Mouse (Mus musculus): Measurements from ENCODE around the gene Trabd2b. TPM values are rescaled to one million over a fixed set of nuclear protein-coding genes. Genes with fewer than 3 reads are reported as not detected.
A peak's percentile ranks its signal among the peaks of the same experiment; 100 is the strongest.

The Trabd2b gene
- polyA plus RNA-seq, 1 experiment from 2014 or later: 5.7 TPM

- 82% methylated on average over 1 of the region's 1 CpGs for WGBS
- Histone ChIP-seq H3K4me1 (ENCODE audit: insufficient read depth, low read length) (no peaks in the 10 kb centered on the region), H3K36me3 (ENCODE audit: insufficient read depth, low read length) (no peaks in the 10 kb centered on the region), H3K4me2 (replicated peaks; ENCODE audit: low read depth, low read length) (no peak overlapping the region), H3K27me3 (ENCODE audit: insufficient read depth, low read length) (peaks cover 9% of the 10 kb centered on the region; the same call in 1 of the 2 replicates), H3K9me3 (ENCODE audit: low read length) (no peaks in the 10 kb centered on the region), H3K4me3 (ENCODE audit: low read length) (no peak overlapping the region), H3K27ac (ENCODE audit: low read length) (no peak overlapping the region), H3K9ac (replicated peaks; ENCODE audit: low read length) (no peak overlapping the region)
- ATAC-seq (ENCODE audit: low FRiP score, low TSS enrichment): no peak
Observed at GRCm38 (mm10) chr4:114636324-114636723, 229.8 kb downstream of the Trabd2b start.

DNA sequence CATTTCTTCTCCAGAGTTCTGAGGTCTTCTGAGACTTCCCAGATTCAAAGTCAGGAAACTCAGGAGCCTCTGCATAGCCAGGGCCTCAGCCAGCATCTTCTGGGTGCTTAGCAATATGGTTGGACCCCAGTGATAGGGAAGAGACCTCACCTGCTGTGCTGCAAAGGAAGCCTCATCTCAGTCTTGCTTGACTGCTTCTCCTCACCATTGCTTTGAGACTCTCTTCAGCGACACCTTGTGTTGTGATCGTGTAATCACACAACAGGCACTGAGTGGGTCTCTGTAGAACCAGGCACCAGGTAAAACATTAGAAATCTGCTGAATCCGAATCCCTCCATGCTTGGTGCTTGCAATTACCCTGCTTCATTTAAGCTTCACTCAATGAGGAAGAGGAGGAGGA lies 230.6 kb downstream of the Trabd2b start:
- peaks cover 13% of the 10 kb centered on the region for H3K27me3 ChIP-seq (ENCODE audit: insufficient read depth, low read length)
- no peak overlapping the region for H3K4me2 ChIP-seq (replicated peaks; ENCODE audit: low read depth, low read length)
- H3K27ac ChIP-seq (ENCODE audit: low read length): no peak overlapping the region
- H3K36me3 ChIP-seq (ENCODE audit: insufficient read depth, low read length): no peaks in the 10 kb centered on the region
- H3K9ac ChIP-seq (replicated peaks; ENCODE audit: low read length): no peak overlapping the region
- WGBS: 9% methylated on average over 3 of the region's 3 CpGs
- ATAC-seq (ENCODE audit: low FRiP score, low TSS enrichment): 0 out of 2 replicates have a peak, but pooled peaks have one; percentile 42
- no peak overlapping the region for H3K4me3 ChIP-seq (ENCODE audit: low read length)
- no peaks in the 10 kb centered on the region for H3K4me1 ChIP-seq (ENCODE audit: insufficient read depth, low read length)
- H3K9me3 ChIP-seq (ENCODE audit: low read length): no peaks in the 10 kb centered on the region

DNA sequence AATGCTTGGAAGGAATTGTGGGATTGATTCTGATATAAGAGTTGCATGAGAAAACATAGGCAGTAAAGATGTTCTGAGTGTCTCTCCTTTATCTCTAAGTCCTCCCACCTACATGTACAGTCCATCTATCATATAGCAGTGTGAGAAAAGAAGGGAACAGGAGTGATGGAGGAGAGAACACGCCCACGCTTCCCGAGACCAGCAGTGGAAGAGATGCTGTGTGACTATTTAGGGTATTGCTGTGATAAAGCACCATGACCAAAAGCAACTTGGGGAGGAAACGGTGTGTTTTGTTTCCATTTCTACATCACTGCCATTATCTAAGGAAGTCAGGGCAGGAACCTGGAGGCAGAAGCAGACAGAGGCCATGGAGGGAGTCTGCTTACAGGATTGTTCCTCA lies 235.9 kb downstream of the Trabd2b start:
- no peak for ATAC-seq (ENCODE audit: low FRiP score, low TSS enrichment)
- no peaks in the 10 kb centered on the region for H3K36me3 ChIP-seq (ENCODE audit: insufficient read depth, low read length)
- peaks cover 16% of the 10 kb centered on the region for H3K27me3 ChIP-seq (ENCODE audit: insufficient read depth, low read length)
- H3K27ac ChIP-seq (ENCODE audit: low read length): no peak overlapping the region
- no peak overlapping the region for H3K4me2 ChIP-seq (replicated peaks; ENCODE audit: low read depth, low read length)
- WGBS: 55% methylated on average over 4 of the region's 4 CpGs
- peaks cover 22% of the 10 kb centered on the region for H3K4me1 ChIP-seq (ENCODE audit: insufficient read depth, low read length)
- H3K9ac ChIP-seq (replicated peaks; ENCODE audit: low read length): no peak overlapping the region
- H3K4me3 ChIP-seq (ENCODE audit: low read length): no peak overlapping the region
- H3K9me3 ChIP-seq (ENCODE audit: low read length): no peaks in the 10 kb centered on the region

DNA sequence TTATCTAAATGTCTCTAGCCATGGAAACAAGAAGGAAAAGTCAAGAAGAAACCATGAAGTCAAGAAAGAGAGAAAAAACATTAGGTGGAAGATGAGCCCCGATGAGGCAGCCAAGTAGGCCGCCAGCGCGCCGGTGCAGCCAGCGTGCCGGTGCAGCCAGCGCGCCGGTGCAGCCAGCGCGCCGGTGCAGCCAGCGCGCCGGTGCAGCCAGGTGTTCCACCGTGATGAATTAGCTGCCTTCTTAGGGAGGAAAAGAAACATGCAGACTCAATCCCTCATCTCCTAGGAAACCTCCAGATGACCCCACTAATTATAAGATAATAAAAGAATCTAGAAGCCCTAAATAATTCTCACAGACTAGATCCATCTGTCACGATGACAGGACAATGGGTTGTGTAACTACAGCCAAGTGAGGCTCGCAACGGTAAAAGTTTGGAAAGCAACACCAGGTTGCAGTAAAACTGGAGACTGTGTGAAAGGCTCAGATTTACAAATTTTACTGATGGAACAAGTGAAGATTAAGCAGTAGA lies 237.2 kb downstream of the Trabd2b start:
- Histone ChIP-seq H3K27ac (ENCODE audit: low read length) (no peak overlapping the region), H3K4me3 (ENCODE audit: low read length) (no peak overlapping the region), H3K9me3 (ENCODE audit: low read length) (no peaks in the 10 kb centered on the region), H3K4me2 (replicated peaks; ENCODE audit: low read depth, low read length) (peak overlapping the region; percentile 25), H3K27me3 (ENCODE audit: insufficient read depth, low read length) (peaks cover 21% of the 10 kb centered on the region), H3K4me1 (ENCODE audit: insufficient read depth, low read length) (peaks cover 29% of the 10 kb centered on the region), H3K9ac (replicated peaks; ENCODE audit: low read length) (no peak overlapping the region), H3K36me3 (ENCODE audit: insufficient read depth, low read length) (no peaks in the 10 kb centered on the region)
- 9% methylated on average over 20 of the region's 20 CpGs for WGBS
- peak; percentile 25; the same call in 1 of the 2 replicates for ATAC-seq (ENCODE audit: low FRiP score, low TSS enrichment)

DNA sequence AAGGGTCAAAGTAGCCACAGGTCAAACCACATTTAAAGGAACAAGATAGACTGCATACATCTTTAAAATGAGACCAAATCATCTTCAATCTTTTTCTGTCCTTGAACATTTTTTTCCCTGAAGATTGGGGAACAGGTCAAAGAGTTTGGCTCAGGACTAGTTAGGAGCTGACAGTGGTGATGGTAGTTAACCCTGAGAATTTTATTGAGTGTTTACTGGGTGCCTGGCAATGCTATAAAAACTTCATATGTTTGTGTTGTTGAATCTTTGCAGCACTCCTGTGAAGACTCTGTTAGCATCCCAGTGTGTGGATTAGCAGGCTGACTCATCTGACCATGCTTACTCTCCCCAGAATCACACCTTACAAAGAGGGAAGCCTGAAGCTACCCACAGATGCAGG lies 238.8 kb downstream of the Trabd2b start:
- Histone ChIP-seq H3K4me1 (ENCODE audit: insufficient read depth, low read length) (peaks cover 31% of the 10 kb centered on the region), H3K27me3 (ENCODE audit: insufficient read depth, low read length) (peaks cover 30% of the 10 kb centered on the region), H3K4me3 (ENCODE audit: low read length) (no peak overlapping the region), H3K27ac (ENCODE audit: low read length) (no peak overlapping the region), H3K4me2 (replicated peaks; ENCODE audit: low read depth, low read length) (no peak overlapping the region), H3K36me3 (ENCODE audit: insufficient read depth, low read length) (no peaks in the 10 kb centered on the region), H3K9ac (replicated peaks; ENCODE audit: low read length) (no peak overlapping the region), H3K9me3 (ENCODE audit: low read length) (no peaks in the 10 kb centered on the region)
- ATAC-seq (ENCODE audit: low FRiP score, low TSS enrichment): no peak

DNA sequence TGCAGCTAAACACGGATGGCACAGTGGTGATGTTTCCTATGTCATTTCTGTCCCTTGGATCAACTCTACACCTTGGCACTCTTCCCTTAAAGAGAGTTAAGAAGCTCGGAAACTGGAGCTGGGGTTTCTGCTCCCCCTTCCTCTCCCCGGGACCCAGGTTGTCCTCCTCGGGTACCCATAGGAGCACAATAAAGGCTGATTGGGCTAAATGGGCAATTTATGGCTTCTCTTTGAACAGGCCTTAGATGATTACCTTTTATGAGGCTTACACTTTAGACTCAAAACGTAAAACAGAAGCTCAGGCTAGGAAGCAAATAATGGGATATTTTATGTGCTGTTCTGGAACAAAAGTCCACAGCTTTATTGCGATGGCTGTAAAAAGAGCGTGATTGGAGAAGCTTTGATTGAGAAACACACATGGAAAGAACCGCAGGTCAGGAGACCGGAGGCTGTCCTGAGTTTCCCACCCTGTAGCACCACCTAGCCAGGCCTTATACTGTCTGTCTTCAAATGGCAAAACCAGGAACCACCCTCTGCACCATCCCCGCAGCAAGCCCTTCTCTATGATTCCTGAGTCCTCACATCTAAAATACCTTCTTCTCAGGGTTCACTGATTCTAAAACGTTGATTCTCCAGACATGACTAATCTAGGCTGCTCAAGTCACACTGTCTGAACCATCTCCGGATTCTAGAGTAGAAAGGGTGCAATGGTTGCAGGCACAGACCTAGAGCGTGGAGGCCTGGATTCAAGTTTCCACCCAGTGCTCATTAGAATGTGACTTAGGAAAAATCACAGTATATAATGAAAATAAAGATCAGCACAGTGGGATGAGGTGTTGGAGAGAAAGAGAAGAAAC lies 240.5 kb downstream of the Trabd2b start:
- H3K4me3 ChIP-seq (ENCODE audit: low read length): no peak overlapping the region
- no peak overlapping the region for H3K4me2 ChIP-seq (replicated peaks; ENCODE audit: low read depth, low read length)
- peaks cover 46% of the 10 kb centered on the region for H3K4me1 ChIP-seq (ENCODE audit: insufficient read depth, low read length)
- peaks cover 20% of the 10 kb centered on the region for H3K27me3 ChIP-seq (ENCODE audit: insufficient read depth, low read length)
- no peak for ATAC-seq (ENCODE audit: low FRiP score, low TSS enrichment)
- WGBS: 36% methylated on average over 13 of the region's 13 CpGs
- no peak overlapping the region for H3K9ac ChIP-seq (replicated peaks; ENCODE audit: low read length)
- H3K27ac ChIP-seq (ENCODE audit: low read length): no peak overlapping the region
- H3K36me3 ChIP-seq (ENCODE audit: insufficient read depth, low read length): no peaks in the 10 kb centered on the region
- H3K9me3 ChIP-seq (ENCODE audit: low read length): no peaks in the 10 kb centered on the region

- Histone ChIP-seq H3K4me1 (ENCODE audit: insufficient read depth, low read length) (peaks cover 46% of the 10 kb centered on the region), H3K27ac (ENCODE audit: low read length) (no peak overlapping the region), H3K27me3 (ENCODE audit: insufficient read depth, low read length) (peaks cover 17% of the 10 kb centered on the region), H3K4me2 (replicated peaks; ENCODE audit: low read depth, low read length) (no peak overlapping the region), H3K9me3 (ENCODE audit: low read length) (no peaks in the 10 kb centered on the region), H3K36me3 (ENCODE audit: insufficient read depth, low read length) (no peaks in the 10 kb centered on the region), H3K4me3 (ENCODE audit: low read length) (no peak overlapping the region), H3K9ac (replicated peaks; ENCODE audit: low read length) (no peak overlapping the region)
- ATAC-seq (ENCODE audit: low FRiP score, low TSS enrichment): peak; percentile 40
- WGBS: 9% methylated on average over 4 of the region's 4 CpGs
Observed at GRCm38 (mm10) chr4:114647689-114648088, 241.2 kb downstream of the Trabd2b start.

GRCm38 (mm10) chr4:114648532-114649074 lies 242.1 kb downstream of the Trabd2b start:
- H3K4me2 ChIP-seq (replicated peaks; ENCODE audit: low read depth, low read length): no peak overlapping the region; the same call in 1 of the 2 replicates
- no peak overlapping the region for H3K9ac ChIP-seq (replicated peaks; ENCODE audit: low read length)
- H3K27me3 ChIP-seq (ENCODE audit: insufficient read depth, low read length): peaks cover 17% of the 10 kb centered on the region
- H3K27ac ChIP-seq (ENCODE audit: low read length): no peak overlapping the region
- H3K4me3 ChIP-seq (ENCODE audit: low read length): no peak overlapping the region
- H3K9me3 ChIP-seq (ENCODE audit: low read length): no peaks in the 10 kb centered on the region
- WGBS: 9% methylated on average over 28 of the region's 28 CpGs
- peaks cover 40% of the 10 kb centered on the region for H3K4me1 ChIP-seq (ENCODE audit: insufficient read depth, low read length)
- peak; percentile 25; the same call in 1 of the 2 replicates for ATAC-seq (ENCODE audit: low FRiP score, low TSS enrichment)
- no peaks in the 10 kb centered on the region for H3K36me3 ChIP-seq (ENCODE audit: insufficient read depth, low read length)

GRCm38 (mm10) chr4:114650551-114650950 lies 244.0 kb downstream of the Trabd2b start:
- peaks cover 17% of the 10 kb centered on the region for H3K27me3 ChIP-seq (ENCODE audit: insufficient read depth, low read length)
- peaks cover 25% of the 10 kb centered on the region for H3K4me1 ChIP-seq (ENCODE audit: insufficient read depth, low read length)
- no peak overlapping the region for H3K4me2 ChIP-seq (replicated peaks; ENCODE audit: low read depth, low read length)
- no peak overlapping the region for H3K27ac ChIP-seq (ENCODE audit: low read length)
- no peak overlapping the region for H3K4me3 ChIP-seq (ENCODE audit: low read length)
- WGBS: 60% methylated on average over 6 of the region's 6 CpGs
- ATAC-seq (ENCODE audit: low FRiP score, low TSS enrichment): no peak; the same call in 1 of the 2 replicates
- H3K36me3 ChIP-seq (ENCODE audit: insufficient read depth, low read length): no peaks in the 10 kb centered on the region
- H3K9me3 ChIP-seq (ENCODE audit: low read length): no peaks in the 10 kb centered on the region
- no peak overlapping the region for H3K9ac ChIP-seq (replicated peaks; ENCODE audit: low read length)

DNA sequence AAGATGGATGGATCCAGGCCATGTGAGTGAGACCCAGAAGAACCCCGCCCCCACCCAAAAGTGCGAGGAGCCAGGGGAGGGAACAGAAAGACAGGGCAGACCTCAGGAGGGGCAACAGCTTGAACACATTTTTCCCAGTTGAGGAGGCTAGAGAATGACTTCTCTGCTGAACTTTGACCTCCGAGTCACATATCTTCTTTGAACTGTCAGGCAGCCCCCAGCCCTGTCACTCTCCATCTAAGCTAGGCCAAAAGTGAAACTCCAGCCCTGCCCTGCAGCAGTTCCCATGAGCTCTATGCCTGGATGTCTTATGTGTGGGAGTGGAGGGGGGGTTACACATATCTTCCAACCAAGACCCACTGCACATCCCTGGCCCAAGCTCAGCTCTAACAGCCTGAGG lies 244.5 kb downstream of the Trabd2b start:
- Histone ChIP-seq H3K4me1 (ENCODE audit: insufficient read depth, low read length) (peaks cover 25% of the 10 kb centered on the region), H3K4me3 (ENCODE audit: low read length) (no peak overlapping the region), H3K4me2 (replicated peaks; ENCODE audit: low read depth, low read length) (no peak overlapping the region), H3K36me3 (ENCODE audit: insufficient read depth, low read length) (no peaks in the 10 kb centered on the region), H3K9me3 (ENCODE audit: low read length) (no peaks in the 10 kb centered on the region), H3K27ac (ENCODE audit: low read length) (no peak overlapping the region), H3K27me3 (ENCODE audit: insufficient read depth, low read length) (peaks cover 17% of the 10 kb centered on the region), H3K9ac (replicated peaks; ENCODE audit: low read length) (no peak overlapping the region)
- peak; percentile 57 for ATAC-seq (ENCODE audit: low FRiP score, low TSS enrichment)
- WGBS: 30% methylated on average over 3 of the region's 3 CpGs
